Mouse (Mus musculus): ENCODE results near the gene Ssxb9. TPM values are rescaled to one million over a fixed set of nuclear protein-coding genes. Genes with fewer than 3 reads are reported as not detected.
"Not testable (repeated sequence)": the region's sequence is repeated elsewhere in the genome, so short reads cannot be mapped to it uniquely, and the experiment has no call there.

Ssxb9 gene
- polyA plus RNA-seq (2015; fragmentation: Nextera tagmentation; extraction: Ambion mirVana) = not detected in 2 replicates

DNA sequence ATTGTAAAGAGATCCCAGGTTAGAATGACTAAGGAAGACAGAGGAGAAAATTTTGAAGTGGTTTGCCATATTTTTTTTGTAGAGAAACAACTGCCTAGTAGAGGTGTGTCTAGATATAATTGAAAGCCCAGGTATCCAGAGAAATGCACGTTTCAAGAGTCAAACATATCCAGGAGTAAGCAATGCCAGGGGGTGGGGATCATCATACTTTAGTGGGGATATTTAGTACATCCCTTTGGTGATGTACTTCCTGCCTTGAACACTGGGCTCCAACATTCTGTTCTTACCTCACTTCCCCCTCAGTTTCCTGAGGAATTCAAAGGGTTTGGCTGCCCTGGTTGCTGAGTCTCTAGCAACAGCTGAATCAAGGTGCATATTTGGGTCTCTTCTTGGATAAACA, at the start of gene Ssxb9:
Gene Ssxb9, plus strand, starts transcription at position 301 of the 400 bp plus-strand sequence.
- H3K4me1 ChIP-seq (ENCODE audit: insufficient read depth, low read length); H3K4me2 ChIP-seq (replicated peaks; ENCODE audit: low read depth, low read length); H3K4me3 ChIP-seq (ENCODE audit: low read length); H3K27me3 ChIP-seq (ENCODE audit: insufficient read depth, low read length); H3K36me3 ChIP-seq (ENCODE audit: insufficient read depth, low read length); ATAC-seq (ENCODE audit: low FRiP score, low TSS enrichment); H3K9ac ChIP-seq (replicated peaks; ENCODE audit: low read length); H3K9me3 ChIP-seq (ENCODE audit: low read length); H3K27ac ChIP-seq (ENCODE audit: low read length): not testable (repeated sequence)
- WGBS = 26% methylated on average over 1 of the region's 1 CpGs

- Histone ChIP-seq H3K4me2 (replicated peaks; ENCODE audit: low read depth, low read length) (no peak within 1 kb of the TSS), H3K9ac (replicated peaks; ENCODE audit: low read length) (no peak within 1 kb of the TSS), H3K27me3 (ENCODE audit: insufficient read depth, low read length) (no peaks in the 10 kb centered on the region), H3K27ac (ENCODE audit: low read length) (no peak within 1 kb of the TSS), H3K4me3 (ENCODE audit: low read length) (no peak within 1 kb of the TSS), H3K9me3 (ENCODE audit: low read length) (peaks cover 14% of the 10 kb centered on the region), H3K4me1 (ENCODE audit: insufficient read depth, low read length) (no peaks in the 10 kb centered on the region), H3K36me3 (ENCODE audit: insufficient read depth, low read length) (no peaks in the 10 kb centered on the region)
- no peak for ATAC-seq (ENCODE audit: low FRiP score, low TSS enrichment)
- 56% methylated on average over 2 of the region's 2 CpGs for WGBS
Observed at GRCm38 (mm10) chrX:8327124-8327523, 39.7 kb upstream of the Ssxb9 start, which contains the start of gene Ssxb10. Ssxb10 (plus strand) TSS chrX:8327424.

DNA sequence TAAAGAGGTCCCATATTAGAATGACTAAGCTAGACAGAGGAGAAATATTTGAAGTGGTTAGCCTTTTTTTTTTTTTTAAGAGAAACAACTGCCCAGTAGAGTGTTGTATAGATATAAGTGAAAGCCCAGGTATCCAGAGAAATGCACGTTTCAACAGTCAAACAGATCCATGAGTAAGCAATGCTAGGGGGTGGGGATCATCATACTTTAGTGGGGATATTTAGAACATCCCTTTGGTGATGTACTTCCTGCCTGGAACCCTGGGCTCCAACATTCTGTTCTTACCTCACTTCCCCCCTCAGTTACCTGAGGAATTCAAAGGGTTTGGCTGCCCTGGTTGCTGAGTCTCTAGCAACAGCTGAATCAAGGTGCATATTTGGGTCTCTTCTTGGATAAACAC, 46.2 kb downstream of the Ssxb9 start, which contains the start of gene Ssxb1:
Gene Ssxb1, plus strand, starts transcription at position 301 of the 400 bp plus-strand sequence.
- H3K4me3 ChIP-seq (ENCODE audit: low read length) = not testable (repeated sequence)

More for the DNA sequence above, 46.2 kb downstream of the Ssxb9 start, which contains the start of gene Ssxb1:
- H3K9me3 ChIP-seq (ENCODE audit: low read length); H3K27ac ChIP-seq (ENCODE audit: low read length); H3K4me2 ChIP-seq (replicated peaks; ENCODE audit: low read depth, low read length); H3K4me1 ChIP-seq (ENCODE audit: insufficient read depth, low read length); H3K9ac ChIP-seq (replicated peaks; ENCODE audit: low read length); H3K36me3 ChIP-seq (ENCODE audit: insufficient read depth, low read length); H3K27me3 ChIP-seq (ENCODE audit: insufficient read depth, low read length); ATAC-seq (ENCODE audit: low FRiP score, low TSS enrichment): not testable (repeated sequence)
- 18% methylated on average over 1 of the region's 1 CpGs for WGBS

Other genes starting within 250 kb of the Ssxb9 start
- gene Wdr13, start 234.1 kb upstream of the Ssxb9 start, polyA plus RNA-seq (2015; fragmentation: Nextera tagmentation; extraction: Ambion mirVana) = 29.0 and 29.6 TPM in 2 replicates
- 433 and 441 TPM in 2 replicates for gene Rbm3, start 221.1 kb upstream of the Ssxb9 start, polyA plus RNA-seq (2015; fragmentation: Nextera tagmentation; extraction: Ambion mirVana)
- 12.6 and 14.9 TPM in 2 replicates for gene Tbc1d25, start 190.8 kb upstream of the Ssxb9 start, polyA plus RNA-seq (2015; fragmentation: Nextera tagmentation; extraction: Ambion mirVana)
- gene Ebp, start 173.5 kb upstream of the Ssxb9 start, polyA plus RNA-seq (2015; fragmentation: Nextera tagmentation; extraction: Ambion mirVana) = 43.6 and 44.8 TPM in 2 replicates
- gene Porcn, start 160.5 kb upstream of the Ssxb9 start, polyA plus RNA-seq (2015; fragmentation: Nextera tagmentation; extraction: Ambion mirVana) = 8.4 and 9.7 TPM in 2 replicates
- gene Ftsj1, start 114.6 kb upstream of the Ssxb9 start, polyA plus RNA-seq (2015; fragmentation: Nextera tagmentation; extraction: Ambion mirVana) = 39.7 and 41.5 TPM in 2 replicates
- gene Slc38a5, start 95.8 kb upstream of the Ssxb9 start, polyA plus RNA-seq (2015; fragmentation: Nextera tagmentation; extraction: Ambion mirVana) = 1.8 and 4.1 TPM in 2 replicates
- not detected in 2 replicates for gene Ssxb10, start 39.6 kb upstream of the Ssxb9 start, polyA plus RNA-seq (2015; fragmentation: Nextera tagmentation; extraction: Ambion mirVana)
- gene Ssxb1, start 46.3 kb downstream of the Ssxb9 start, polyA plus RNA-seq (2015; fragmentation: Nextera tagmentation; extraction: Ambion mirVana) = not detected in 2 replicates
- not detected in 2 replicates for gene Ssxb2, start 94.7 kb downstream of the Ssxb9 start, polyA plus RNA-seq (2015; fragmentation: Nextera tagmentation; extraction: Ambion mirVana)
- gene Gm14459, start 158.0 kb downstream of the Ssxb9 start, polyA plus RNA-seq (2015; fragmentation: Nextera tagmentation; extraction: Ambion mirVana) = not detected in 2 replicates
- not detected in 2 replicates for gene Ssxb6, start 181.3 kb downstream of the Ssxb9 start, polyA plus RNA-seq (2015; fragmentation: Nextera tagmentation; extraction: Ambion mirVana)
- gene Ssxb3, start 224.8 kb downstream of the Ssxb9 start, polyA plus RNA-seq (2015; fragmentation: Nextera tagmentation; extraction: Ambion mirVana) = not detected in 2 replicates

Data from kidney, embryonic 16.5 days (tissue).